Mouse (Mus musculus) lung, postnatal 4 days (tissue): ENCODE results near the gene BC028528.
"Not testable (repeated sequence)": the region's sequence is repeated elsewhere in the genome, so short reads cannot be mapped to it uniquely, and the experiment has no call there.

Experiments
- DNase-seq, 2 experiments: peaks; one replicate each; pipeline ENCODE4 v3.0.0; 2021

The BC028528 gene

GRCm38 (mm10) chr3:95871392-95871867, 20.4 kb downstream of the BC028528 start, which contains the start of gene Mrps21:
TSS of gene Mrps21 (minus strand) at chr3:95871519.
- DNase-seq = peak; percentile 88 to 92

- DNase-seq = no peak
Observed at GRCm38 (mm10) chr3:95870976-95871375, 20.8 kb downstream of the BC028528 start.

DNA sequence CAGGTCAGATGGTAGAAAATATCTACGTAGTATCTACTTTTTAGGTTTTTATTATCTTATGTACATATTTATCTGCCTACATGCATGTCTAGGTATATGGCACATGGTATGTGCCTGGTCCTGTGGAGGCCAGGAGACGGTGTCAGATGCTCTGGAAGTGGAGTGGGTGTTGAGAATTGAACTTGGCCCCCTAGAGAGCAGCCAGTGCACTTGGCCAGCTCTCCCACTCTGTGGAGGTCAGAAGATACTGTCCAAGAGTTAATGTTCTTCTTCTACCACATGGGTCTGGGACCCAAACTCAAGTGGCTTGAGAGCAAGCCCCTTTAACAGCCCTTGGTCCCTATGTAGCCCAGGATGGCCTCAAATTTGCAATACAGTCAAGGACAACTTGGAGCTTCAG, 24.4 kb downstream of the BC028528 start:
- no peak for DNase-seq

DNA sequence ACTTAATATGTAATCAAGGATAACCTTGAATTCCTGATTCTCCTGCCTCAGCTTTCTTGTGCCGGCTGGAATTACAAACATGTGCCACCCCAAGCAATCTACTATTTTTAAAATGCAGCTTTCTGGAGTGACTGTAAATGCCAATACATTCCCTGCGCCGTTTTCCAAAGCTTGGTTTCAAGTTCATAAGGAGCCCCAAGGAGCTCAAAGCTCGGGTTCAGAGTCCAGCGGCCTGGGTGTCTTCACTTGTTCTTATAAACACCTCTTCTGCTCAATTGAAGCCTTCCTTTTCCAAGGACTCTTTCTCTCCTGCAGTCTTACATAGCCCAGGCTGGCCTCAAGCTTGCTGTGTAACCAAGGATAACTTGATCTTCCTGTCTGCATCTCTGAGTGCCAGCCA, 25.7 kb downstream of the BC028528 start:
- DNase-seq = no peak

DNA sequence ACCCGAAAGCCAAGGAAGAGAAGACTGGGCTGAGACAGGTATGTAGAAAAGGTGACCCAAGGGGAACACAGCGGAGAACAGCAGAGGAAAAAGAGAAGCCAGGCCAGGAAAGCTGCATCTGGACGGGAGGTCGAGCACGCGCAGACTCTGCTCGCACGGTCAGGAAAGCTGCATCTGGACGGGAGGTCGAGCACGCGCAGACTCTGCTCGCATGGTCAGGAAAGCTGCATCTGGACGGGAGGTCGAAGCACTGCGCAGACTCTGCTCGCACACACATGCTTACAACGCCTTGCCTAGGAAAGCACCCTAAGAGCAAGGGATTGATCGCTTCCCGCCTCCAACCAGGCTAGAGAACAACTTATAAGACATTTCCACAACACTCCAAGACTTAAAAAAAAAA, 26.2 kb downstream of the BC028528 start:
- no peak for DNase-seq

DNA sequence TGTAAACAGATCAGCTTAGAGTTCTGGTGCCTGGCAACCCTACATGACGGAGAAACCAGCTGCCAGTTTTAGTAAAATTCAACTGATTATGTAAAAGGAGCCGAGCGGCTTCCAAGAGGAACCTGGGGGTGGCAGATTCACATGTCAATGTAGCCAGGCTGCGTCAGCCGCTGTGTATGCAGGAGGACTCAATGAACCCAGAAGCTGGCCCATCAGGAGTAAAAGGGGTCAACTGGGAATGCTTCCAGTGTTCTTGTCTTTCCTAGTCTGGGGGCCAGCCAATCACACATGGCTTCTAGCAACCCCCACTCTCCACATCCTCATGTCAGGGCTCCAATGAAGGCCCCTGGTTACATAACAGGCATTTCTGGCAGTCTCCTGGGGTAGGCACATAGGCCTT, 26.8 kb downstream of the BC028528 start:
- DNase-seq = no peak

DNA sequence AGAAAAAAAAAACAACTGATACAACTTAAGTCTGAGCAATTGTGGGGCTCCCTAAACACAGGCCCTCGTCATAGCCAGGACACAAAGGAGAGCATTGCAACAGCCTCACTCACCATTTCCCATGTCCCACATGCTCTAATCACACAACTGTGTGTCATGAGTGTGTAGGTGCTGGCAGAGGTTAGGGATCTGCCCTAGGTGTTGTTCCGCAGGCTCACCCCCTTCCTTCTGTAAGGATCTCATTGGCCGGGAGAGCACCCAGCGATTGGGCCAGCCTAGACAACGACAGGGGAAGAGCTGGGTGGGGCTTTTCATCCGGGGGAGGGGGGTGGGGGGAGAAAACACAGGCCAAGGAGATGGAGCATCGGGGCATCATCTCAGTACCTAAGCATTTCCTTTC, 28.2 kb downstream of the BC028528 start:
- DNase-seq = no peak

DNA sequence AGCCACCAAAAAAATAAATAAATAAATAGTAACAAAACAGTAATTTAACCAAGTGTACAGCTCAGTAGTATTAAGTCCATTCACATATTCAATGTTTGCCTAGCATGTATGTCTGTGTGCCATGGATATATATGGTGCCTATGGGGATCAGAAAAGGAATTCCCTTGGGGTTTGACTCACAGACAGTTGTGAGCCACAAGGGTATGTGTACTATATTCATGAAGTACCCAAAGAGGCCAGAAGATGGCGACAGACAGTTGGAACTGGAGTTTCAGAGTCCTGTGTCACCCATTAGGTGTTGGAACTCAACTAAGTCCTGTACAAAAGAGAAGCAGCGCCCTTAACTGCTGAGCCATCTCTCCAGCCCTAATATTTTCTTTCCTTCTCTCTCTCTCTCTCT, 30.0 kb downstream of the BC028528 start:
- DNase-seq = peak in 1 of 2 experiments; percentile 86

DNA sequence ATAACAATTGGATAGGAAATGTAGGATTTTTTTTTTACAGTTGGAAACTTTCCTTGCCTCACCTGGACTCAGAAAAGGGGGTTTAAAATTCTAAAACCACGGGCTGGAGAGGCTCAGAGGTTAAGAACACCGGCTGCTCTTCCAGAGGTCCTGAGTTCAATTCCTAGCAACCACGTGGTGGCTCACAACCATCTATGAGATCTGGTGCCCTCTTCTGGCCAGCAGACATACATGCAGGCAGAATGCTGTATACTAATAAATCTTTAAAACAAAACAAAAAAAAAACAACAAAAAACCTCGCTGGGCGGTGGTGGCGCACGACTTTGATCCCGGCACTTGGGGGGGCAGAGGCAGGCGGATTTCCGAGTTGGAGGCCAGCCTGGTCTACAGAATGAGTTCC, 30.6 kb downstream of the BC028528 start:
- no peak for DNase-seq

GRCm38 (mm10) chr3:95860323-95860722, 31.5 kb downstream of the BC028528 start:
- no peak for DNase-seq

DNA sequence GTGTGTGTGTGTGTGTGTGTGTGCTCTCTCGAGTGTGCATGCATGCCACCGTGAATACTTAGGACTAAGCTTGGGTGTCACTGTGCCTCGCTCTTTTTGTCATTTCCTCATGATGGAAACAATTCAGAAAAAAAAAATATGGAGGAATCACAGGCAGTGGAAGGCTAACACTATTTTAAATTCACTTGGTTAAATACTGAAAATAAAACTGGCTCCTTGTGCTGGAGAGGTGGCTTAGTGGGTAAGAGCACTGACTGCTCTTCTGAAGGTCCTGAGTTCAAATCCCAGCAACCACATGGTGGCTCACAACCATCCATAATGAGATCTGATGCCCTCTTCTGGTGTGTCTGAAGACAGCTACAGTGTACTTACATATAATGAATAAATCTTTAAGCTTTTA, 33.5 kb downstream of the BC028528 start:
- DNase-seq = not testable (repeated sequence)

- DNase-seq = not testable (repeated sequence)
Observed at GRCm38 (mm10) chr3:95857050-95857449, 34.8 kb downstream of the BC028528 start.

DNA sequence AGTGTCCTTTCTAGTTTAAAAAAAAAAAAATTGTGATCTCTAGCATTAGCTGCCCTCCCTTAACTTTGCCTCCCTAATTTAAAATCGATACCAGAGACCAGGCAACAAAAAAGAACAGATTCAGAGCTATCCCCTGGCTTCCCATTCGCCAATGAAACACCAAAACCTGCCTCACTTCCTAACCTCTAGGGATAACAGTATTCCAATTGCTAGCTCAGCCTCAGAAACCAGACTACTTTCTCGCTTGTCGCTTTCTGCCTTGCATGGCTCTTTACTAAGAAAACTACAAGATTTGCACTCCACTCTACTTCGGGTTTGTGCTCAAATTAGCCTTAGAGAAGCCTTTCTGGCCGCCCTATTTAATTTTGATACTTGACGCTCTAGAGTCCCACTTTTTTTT, 35.7 kb downstream of the BC028528 start:
- no peak for DNase-seq

GRCm38 (mm10) chr3:95855502-95856089, 36.2 kb downstream of the BC028528 start, which contains the start of gene Prpf3:
TSS of gene Prpf3 (minus strand) at chr3:95855885.
- DNase-seq = peak; percentile 96 to 97

DNA sequence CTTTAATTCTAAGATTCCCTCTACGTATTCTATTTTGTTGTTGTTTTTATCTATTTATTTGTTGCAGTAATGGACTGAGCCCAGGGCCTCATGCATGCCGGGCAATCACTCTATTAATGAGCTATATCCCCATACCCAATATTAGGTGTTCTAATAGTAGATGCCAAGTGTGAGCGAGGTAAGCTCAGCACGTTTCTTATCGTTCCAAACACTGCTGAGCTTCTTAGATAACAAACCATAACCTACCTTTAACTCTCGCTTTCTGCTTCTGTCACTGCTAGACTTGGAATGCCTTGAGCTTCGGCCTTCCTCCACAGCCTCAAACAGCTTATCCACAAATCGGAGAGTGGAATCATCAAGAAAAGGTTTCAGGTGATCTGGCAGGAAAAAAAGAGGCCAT, 40.5 kb downstream of the BC028528 start:
- DNase-seq = no peak

DNA sequence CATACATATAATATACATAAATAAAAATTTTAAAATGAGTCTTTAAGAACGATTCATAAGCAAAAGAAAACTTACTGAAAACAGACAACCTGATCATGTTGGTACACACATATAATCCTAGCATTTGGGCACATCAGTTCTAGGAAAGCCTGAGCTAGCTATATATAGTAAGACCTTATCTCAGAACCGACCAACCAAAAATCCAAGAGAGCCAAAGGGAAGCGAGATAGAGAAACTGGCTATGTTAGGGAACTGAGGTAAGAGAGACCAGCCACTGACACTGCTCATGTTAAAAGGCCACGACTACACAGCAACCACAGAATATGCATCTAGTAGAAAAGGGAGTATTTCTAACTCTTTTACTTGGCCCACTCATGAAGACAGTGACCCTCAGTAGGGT, 41.2 kb downstream of the BC028528 start:
- DNase-seq = no peak

- DNase-seq = no peak
Observed at GRCm38 (mm10) chr3:95842503-95843214, 49.1 kb downstream of the BC028528 start.

DNA sequence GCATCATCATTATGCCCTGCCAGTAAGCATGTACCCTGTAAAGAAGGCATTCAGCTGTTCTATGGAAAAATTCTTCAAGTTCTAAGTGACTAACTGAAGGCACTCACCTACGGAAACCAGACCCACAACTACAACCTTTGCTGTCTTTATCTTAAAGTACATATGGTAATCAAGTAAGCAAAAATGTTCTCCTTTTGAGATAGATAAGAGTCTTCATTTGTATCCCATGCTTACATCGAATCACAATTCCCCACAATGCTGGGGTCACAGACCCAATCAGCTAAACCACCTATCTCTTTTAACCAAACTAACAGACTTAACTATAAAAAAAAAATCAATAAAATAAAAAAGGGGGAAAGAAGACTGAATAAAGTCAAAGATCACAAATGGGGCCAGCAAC, 52.6 kb downstream of the BC028528 start:
- no peak for DNase-seq
